Mouse (Mus musculus) adrenal gland, postnatal 36 days (tissue): Measurements from ENCODE around the gene Mgst1. TPM values are rescaled to one million over a fixed set of nuclear protein-coding genes. Genes with fewer than 3 reads are reported as not detected.

Source experiments
- DNase-seq, 2 experiments: peaks; one replicate each; pipeline ENCODE4 v3.0.0; 2021; ENCODE audit warnings: mixed read lengths in 1 of 2
- long read RNA-seq, 2 experiments: library from polyadenylated mRNA; stranded (forward); transcript quantifications; one replicate each; pipeline ENCODE4 v2.0.0; 2021; ENCODE audit warnings: borderline sequencing depth in 2 of 2
- total RNA-seq, 2 experiments: library from RNA; stranded (reverse); gene quantifications; 2 replicates each; pipeline ENCODE4 v1.2.3; 2021

The Mgst1 gene
- total RNA-seq: 1,000 to 10,000 TPM in 1 of 2 experiments, 100 to 1,000 TPM in 1; 879 to 2,350 TPM
- long read RNA-seq, experiment 1, transcript Mgst1-202 (4 exons, 1,030 nt): minor isoform, 6 of 2,575 reads
- long read RNA-seq, experiment 1, transcript Mgst1-201 (4 exons, 1,167 nt): major isoform, 2,176 of 2,575 reads
- long read RNA-seq, experiment 1, transcript Mgst1-205 (5 exons, 913 nt): minor isoform, 12 of 2,575 reads
- long read RNA-seq, experiment 1, partial matches to known transcripts: 365 of 2,575 reads
- long read RNA-seq, experiment 1, other reads (novel, unspliced or antisense): 13 of 2,575 reads
- long read RNA-seq, experiment 2, transcript Mgst1-201 (4 exons, 1,167 nt): major isoform, 371 of 416 reads
- long read RNA-seq, experiment 2, partial matches to known transcripts: 13 of 416 reads
- long read RNA-seq, experiment 2, other reads (novel, unspliced or antisense): 28 of 416 reads

- DNase-seq: peak; percentile 44 to 56
Observed at GRCm38 (mm10) chr6:138139930-138140329, at the start of gene Mgst1. TSS of gene Mgst1 (plus strand) at chr6:138140316.

DNA sequence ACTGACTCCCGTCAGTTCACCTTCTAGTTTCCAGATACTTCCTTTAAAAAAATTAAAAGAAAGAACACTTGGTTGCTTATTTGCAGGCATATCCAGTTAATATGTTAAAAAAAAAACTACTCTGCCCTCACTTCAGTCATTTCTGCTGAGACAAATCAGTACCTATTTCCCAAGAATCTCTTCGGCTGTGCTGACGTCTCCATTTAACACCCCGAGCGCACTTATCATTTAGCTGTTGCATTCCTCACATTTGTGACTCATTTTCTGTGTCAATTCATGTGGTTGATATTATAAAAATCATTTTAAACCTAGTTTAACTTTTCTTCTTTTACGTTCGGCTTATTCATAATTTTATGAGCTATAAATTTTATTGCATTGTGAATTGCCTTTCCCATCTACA lies 47.7 kb upstream of the Mgst1 start:
- DNase-seq: no peak

DNA sequence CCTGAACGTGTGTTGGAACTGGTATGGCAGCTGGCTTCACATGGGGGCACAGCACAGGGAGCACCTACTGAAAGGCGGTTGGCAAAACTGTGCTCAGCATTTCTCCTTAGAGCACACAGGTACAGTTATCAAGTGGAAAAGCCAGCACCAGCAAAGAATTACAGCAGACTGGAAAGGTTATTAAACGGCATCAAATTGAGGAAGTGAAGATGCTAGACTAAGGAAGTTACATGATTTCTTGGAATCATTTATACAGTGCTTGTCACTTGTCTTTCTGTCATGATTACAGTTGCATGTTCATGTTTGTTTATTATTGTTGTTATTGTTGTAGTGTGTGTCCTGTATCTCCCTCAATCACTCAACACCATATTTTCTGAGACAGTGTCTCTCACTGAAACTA lies 45.1 kb upstream of the Mgst1 start:
- DNase-seq: no peak

DNA sequence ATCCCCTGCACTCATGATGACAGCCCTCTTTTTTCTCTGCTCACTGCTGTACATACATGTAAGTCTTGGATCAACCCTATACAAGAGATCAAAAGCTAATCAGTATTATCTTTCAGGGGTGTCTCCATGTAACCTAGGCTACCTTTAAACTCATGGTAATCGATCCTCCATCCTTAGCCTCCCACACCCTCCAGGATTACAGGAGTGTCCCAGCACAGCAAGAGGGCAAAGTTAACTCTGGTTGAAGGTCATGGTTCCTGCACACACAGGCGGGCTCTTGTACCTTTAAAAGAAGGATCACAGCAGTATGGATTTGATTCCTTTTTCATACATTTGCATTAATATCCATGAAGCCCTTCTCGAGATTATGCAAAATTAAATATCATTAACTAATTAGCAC lies 40.5 kb upstream of the Mgst1 start:
- no peak for DNase-seq

- no peak for DNase-seq
Observed at GRCm38 (mm10) chr6:138101843-138102242, 38.3 kb upstream of the Mgst1 start.

DNA sequence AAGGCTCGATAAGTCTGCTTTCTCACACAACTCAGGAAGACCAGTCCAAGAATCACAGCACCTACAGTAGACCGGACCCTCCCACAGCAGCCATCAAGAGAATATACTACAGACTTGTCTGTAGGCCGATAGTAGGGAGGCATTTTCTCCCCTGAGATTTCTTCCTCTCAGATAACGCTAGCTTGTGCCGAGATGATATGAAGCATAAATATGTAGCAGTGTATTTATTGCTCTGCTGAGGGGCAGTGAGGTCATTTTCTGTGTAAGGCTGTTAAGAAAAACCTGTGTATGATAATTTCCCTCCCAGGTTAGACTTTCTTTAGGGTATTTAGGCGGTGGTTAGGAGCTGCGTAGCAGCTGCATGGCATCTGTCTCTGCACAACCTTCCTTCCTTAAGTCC lies 37.2 kb upstream of the Mgst1 start:
- no peak for DNase-seq

DNA sequence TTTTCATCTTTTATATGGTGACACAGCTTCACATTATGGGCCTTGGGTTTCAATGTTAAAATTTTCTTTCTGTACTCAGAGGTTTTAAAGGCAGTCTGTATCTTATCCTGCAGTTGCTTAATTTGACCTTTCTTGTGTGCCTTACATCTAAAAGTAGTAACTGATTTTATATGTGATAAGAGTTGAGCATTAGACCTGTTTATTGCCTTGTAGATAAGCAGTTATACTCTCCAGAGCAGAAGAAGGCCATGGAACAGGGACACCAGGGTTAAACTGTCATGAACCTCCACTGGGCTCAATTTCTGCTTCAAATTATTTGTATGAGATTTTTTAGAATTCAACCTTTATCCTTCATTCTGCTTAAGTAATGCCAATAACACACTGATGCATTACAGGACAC lies 35.6 kb upstream of the Mgst1 start:
- DNase-seq: no peak

DNA sequence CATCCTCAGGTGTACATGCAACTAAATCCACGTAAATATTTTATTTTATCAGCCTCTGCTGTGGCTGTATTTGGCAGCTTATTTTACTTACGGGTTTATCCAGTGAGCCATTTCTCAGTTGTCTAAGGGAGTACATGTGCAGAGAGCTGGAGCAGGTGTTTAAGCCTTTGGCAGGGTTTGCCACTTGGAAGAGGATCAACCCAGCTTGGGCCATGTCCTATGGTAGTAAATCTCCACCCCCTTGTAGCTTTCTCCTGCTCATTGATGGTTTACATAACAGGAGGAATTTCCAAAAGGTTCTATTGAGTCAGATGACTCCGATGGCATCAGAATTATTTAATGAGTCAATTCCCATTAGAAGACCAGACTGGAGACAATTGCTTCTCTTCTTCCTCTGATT lies 22.6 kb upstream of the Mgst1 start:
- no peak for DNase-seq

DNA sequence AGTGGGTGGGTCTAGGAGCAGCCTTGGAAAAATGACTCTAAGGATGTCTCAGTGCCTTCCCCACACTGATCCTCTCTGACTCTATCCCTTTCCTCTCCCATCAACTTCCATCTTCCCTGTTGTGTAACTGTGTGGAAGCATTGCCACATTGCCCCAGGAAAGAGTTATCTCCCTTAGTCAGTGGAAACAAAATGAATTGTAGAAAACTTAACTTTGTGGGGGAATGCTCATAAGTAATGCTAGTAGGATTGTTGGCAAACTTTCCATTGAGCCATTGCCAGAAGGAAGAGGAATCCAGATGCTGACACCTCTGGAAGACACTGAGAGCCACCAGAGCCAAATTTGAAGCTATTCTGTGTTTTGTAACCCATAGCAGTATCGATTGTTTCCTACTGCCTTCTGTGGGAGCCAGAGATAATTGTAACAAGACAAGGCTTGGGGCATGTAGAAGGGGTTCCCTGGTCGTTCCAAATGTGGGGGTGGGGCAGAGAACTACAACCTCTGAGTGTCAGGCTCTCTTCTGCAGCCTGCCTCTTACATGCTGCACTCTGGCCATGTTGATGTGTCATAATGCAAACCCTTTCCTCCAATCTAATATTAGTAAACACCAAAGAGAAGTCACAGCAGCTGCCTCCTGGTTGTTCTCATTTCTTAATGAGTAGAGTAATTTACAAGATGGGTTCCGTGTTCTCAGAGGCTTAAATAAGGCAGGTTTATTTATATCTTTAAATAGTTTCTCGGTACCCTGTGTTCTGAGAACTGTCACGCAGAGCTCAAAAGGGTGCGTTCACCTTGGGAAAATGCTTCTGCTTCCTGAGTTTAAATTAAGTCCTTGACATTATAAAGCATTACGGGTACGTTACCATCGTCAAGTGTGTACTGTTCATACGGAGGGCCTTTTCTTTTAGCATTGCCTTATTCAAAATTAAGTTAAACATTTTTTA lies 11.5 kb upstream of the Mgst1 start:
- DNase-seq: no peak

GRCm38 (mm10) chr6:138130541-138130940 lies 9.6 kb upstream of the Mgst1 start:
- DNase-seq: no peak

- peak; percentile 88 for DNase-seq
Observed at GRCm38 (mm10) chr6:138140336-138140735, 220 bp downstream of the Mgst1 start.

GRCm38 (mm10) chr6:138141111-138141592 lies 1.0 kb downstream of the Mgst1 start:
- peak; percentile 87 to 90 for DNase-seq

GRCm38 (mm10) chr6:138142604-138143003 lies 2.5 kb downstream of the Mgst1 start:
- DNase-seq: no peak

- peak; percentile 71 to 73 for DNase-seq
Observed at GRCm38 (mm10) chr6:138143450-138143849, 3.3 kb downstream of the Mgst1 start.

DNA sequence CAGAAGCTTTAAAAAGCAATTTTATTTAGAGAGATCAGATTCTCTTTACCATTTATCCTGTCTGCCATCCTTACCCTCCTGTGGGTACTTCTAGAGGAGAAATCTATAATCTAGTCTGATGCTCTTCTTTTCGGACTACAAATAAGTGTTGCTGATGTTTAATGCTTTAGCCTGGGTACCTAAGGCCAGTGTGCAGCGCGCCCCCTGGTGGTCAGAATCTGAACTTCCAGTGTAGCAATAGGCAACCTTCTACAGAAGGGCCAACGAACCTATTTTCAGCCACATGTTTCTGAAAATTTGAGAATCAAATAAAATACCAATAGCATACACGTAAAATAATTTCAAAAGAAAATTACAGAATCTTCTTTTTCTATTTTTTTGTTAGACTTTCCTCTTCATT lies 13.0 kb downstream of the Mgst1 start:
- DNase-seq: peak; percentile 87

GRCm38 (mm10) chr6:138163920-138164319 lies 23.8 kb downstream of the Mgst1 start:
- DNase-seq: peak; percentile 55 to 64

- DNase-seq: peak in 1 of 2 experiments; percentile 14
Observed at GRCm38 (mm10) chr6:138171480-138172224, 31.5 kb downstream of the Mgst1 start.

Other genes starting within 250 kb of the Mgst1 start
- 1 to 10 TPM; 1.6 to 3.3 TPM for gene Slc15a5, start 60.4 kb upstream of the Mgst1 start, total RNA-seq